Mouse (Mus musculus) hindbrain, embryonic 14.5 days (tissue): ENCODE data around the gene Abcf2. TPM values are rescaled to one million over a fixed set of nuclear protein-coding genes. Genes with fewer than 3 reads are reported as not detected.
A peak's percentile ranks its signal among the peaks of the same experiment; 100 is the strongest.

Experiments
- ATAC-seq: fragments of 200-750 bp; cut with Nextera tagmentation; 2 replicates; pipeline ENCODE4 v1.8.0; 2017; ENCODE audit warnings: moderate number of reproducible peaks, mild to moderate bottlenecking, moderate TSS enrichment, moderate library complexity; ENCODE audit not compliant: low FRiP score
- DNase-seq: peaks from one replicate; pipeline ENCODE4 v3.0.0-alpha.2; 2015; ENCODE audit warnings: low spot score
- H3K27ac ChIP-seq: fragments of 300-500 bp; sonication (generic); 2 replicates; pipeline ENCODE4 v1.5.1; 2014; ENCODE audit warnings: mild to moderate bottlenecking, moderate library complexity
- H3K27me3 ChIP-seq: fragments of 300-500 bp; sonication (generic); 2 replicates; pipeline ENCODE4 v1.6.1; 2014; ENCODE audit warnings: mild to moderate bottlenecking, low read length, mixed read lengths; ENCODE audit not compliant: control insufficient read depth, insufficient read depth
- H3K36me3 ChIP-seq: fragments of 300-500 bp; sonication (generic); replicated peaks from 2 replicates; pipeline ENCODE4 v1.6.1; 2014; ENCODE audit not compliant: control insufficient read depth, insufficient read depth
- H3K4me1 ChIP-seq: fragments of 300-500 bp; sonication (generic); replicated peaks from 2 replicates; pipeline ENCODE4 v1.6.1; 2014; ENCODE audit warnings: antibody characterized with exemption, low read length, mixed read lengths; ENCODE audit not compliant: control insufficient read depth, insufficient read depth
- H3K4me2 ChIP-seq: fragments of 300-500 bp; sonication (generic); replicated peaks from 2 replicates; pipeline ENCODE4 v1.6.1; 2014; ENCODE audit warnings: mild to moderate bottlenecking, moderate library complexity
- H3K4me3 ChIP-seq: fragments of 300-500 bp; sonication (generic); replicated peaks from 2 replicates; pipeline ENCODE4 v1.5.1; 2014; ENCODE audit warnings: mild to moderate bottlenecking, low read length
- H3K9ac ChIP-seq: fragments of 300-500 bp; sonication (generic); 2 replicates; pipeline ENCODE4 v1.6.1; 2014
- H3K9me3 ChIP-seq: fragments of 300-500 bp; sonication (generic); 2 replicates; pipeline ENCODE4 v1.6.1; 2016; ENCODE audit warnings: low read length; ENCODE audit not compliant: control insufficient read depth
- WGBS: fragments of 180-500 bp; shearing (Covaris S2); extraction: QIAGEN DNeasy Blood & Tissue Kit; methylation state at CpG from one replicate; pipeline ENCODE4 v1.1.7; 2014; 5-methylcytosine and 5-hydroxymethylcytosine counted together
- polyA plus RNA-seq: library from polyadenylated mRNA; unstranded; fragments of >200 nt; fragmentation: Nextera tagmentation; extraction: Ambion mirVana; gene quantifications from 2 replicates; pipeline ENCODE4 v1.2.1, GENCODE M21; 2014

The Abcf2 gene
- polyA plus RNA-seq, 1 experiment from 2014 or later, result 72.3 TPM

- Histone ChIP-seq H3K4me1 (peaks cover 14% of the 10 kb centered on the region), H3K9ac (no peak overlapping the region), H3K27me3 (no peaks in the 10 kb centered on the region), H3K27ac (no peak overlapping the region), H3K9me3 (no peaks in the 10 kb centered on the region), H3K4me2 (no peak overlapping the region), H3K36me3 (no peaks in the 10 kb centered on the region), H3K4me3 (no peak overlapping the region)
- DNase-seq (no peak), ATAC-seq (peak; percentile 26; the same call in 1 of the 2 replicates)
- WGBS, result 50% methylated on average over 6 of the region's 6 CpGs
Observed at GRCm38 (mm10) chr5:24615097-24615496, 37.8 kb upstream of the Abcf2 start.

GRCm38 (mm10) chr5:24612302-24612649, 35.0 kb upstream of the Abcf2 start:
- peak; percentile 22; the same call in 1 of the 2 replicates for ATAC-seq
- H3K4me2 ChIP-seq, result no peak overlapping the region
- peaks cover 14% of the 10 kb centered on the region for H3K4me1 ChIP-seq
- no peak for DNase-seq
- no peaks in the 10 kb centered on the region for H3K27me3 ChIP-seq
- H3K4me3 ChIP-seq, result no peak overlapping the region
- no peak overlapping the region for H3K27ac ChIP-seq
- no peak overlapping the region for H3K9ac ChIP-seq
- H3K9me3 ChIP-seq, result no peaks in the 10 kb centered on the region
- 71% methylated on average over 5 of the region's 5 CpGs for WGBS
- H3K36me3 ChIP-seq, result no peaks in the 10 kb centered on the region

- no peak overlapping the region for H3K4me3 ChIP-seq
- no peaks in the 10 kb centered on the region for H3K27me3 ChIP-seq
- H3K36me3 ChIP-seq, result no peaks in the 10 kb centered on the region
- WGBS, result 36% methylated on average over 7 of the region's 7 CpGs
- no peak overlapping the region for H3K4me2 ChIP-seq
- peak; percentile 52 for ATAC-seq
- H3K27ac ChIP-seq, result 0 out of 2 replicates have a peak overlapping the region, but pooled peaks have one; percentile 38
- H3K4me1 ChIP-seq, result peaks cover 19% of the 10 kb centered on the region
- H3K9me3 ChIP-seq, result no peaks in the 10 kb centered on the region
- H3K9ac ChIP-seq, result no peak overlapping the region
- no peak for DNase-seq
Observed at GRCm38 (mm10) chr5:24611366-24612301, 34.4 kb upstream of the Abcf2 start.

GRCm38 (mm10) chr5:24609388-24609787, 32.1 kb upstream of the Abcf2 start:
- Histone ChIP-seq H3K27me3 (no peaks in the 10 kb centered on the region), H3K4me1 (peaks cover 33% of the 10 kb centered on the region), H3K27ac (no peak overlapping the region), H3K9ac (no peak overlapping the region), H3K9me3 (no peaks in the 10 kb centered on the region), H3K4me3 (no peak overlapping the region), H3K36me3 (no peaks in the 10 kb centered on the region), H3K4me2 (no peak overlapping the region)
- DNase-seq (no peak), ATAC-seq (no peak)
- 57% methylated on average over 5 of the region's 5 CpGs for WGBS

GRCm38 (mm10) chr5:24605980-24606665, 28.9 kb upstream of the Abcf2 start:
- peaks cover 49% of the 10 kb centered on the region for H3K4me1 ChIP-seq
- no peak for DNase-seq

GRCm38 (mm10) chr5:24605321-24605979, 28.2 kb upstream of the Abcf2 start:
- DNase-seq (no peak), ATAC-seq (no peak)
- Histone ChIP-seq H3K4me1 (peaks cover 55% of the 10 kb centered on the region), H3K27me3 (no peaks in the 10 kb centered on the region), H3K4me2 (peak overlapping the region; percentile 95), H3K36me3 (no peaks in the 10 kb centered on the region), H3K4me3 (peak overlapping the region; percentile 52), H3K27ac (peak overlapping the region; percentile 97), H3K9me3 (no peaks in the 10 kb centered on the region), H3K9ac (peak overlapping the region; percentile 75)
- 4% methylated on average over 6 of the region's 6 CpGs for WGBS

More at GRCm38 (mm10) chr5:24605980-24606665, 28.9 kb upstream of the Abcf2 start:
- Histone ChIP-seq H3K27me3 (no peaks in the 10 kb centered on the region), H3K4me2 (peak overlapping the region; percentile 95), H3K36me3 (no peaks in the 10 kb centered on the region), H3K9ac (peak overlapping the region; percentile 75), H3K4me3 (peak overlapping the region; percentile 52), H3K27ac (peak overlapping the region; percentile 97), H3K9me3 (no peaks in the 10 kb centered on the region)
- WGBS, result 12% methylated on average over 14 of the region's 14 CpGs
- ATAC-seq, result no peak

- H3K4me2 ChIP-seq, result peak overlapping the region; percentile 95
- peak overlapping the region; percentile 52 for H3K4me3 ChIP-seq
- H3K9me3 ChIP-seq, result no peaks in the 10 kb centered on the region
- peak overlapping the region; percentile 75 for H3K9ac ChIP-seq
- ATAC-seq (peak; percentile 75), DNase-seq (peak; percentile 76)
- WGBS, result 0% methylated on average over 35 of the region's 46 CpGs
- H3K27ac ChIP-seq, result peak overlapping the region; percentile 97
- peaks cover 60% of the 10 kb centered on the region for H3K4me1 ChIP-seq
- no peaks in the 10 kb centered on the region for H3K36me3 ChIP-seq
- no peaks in the 10 kb centered on the region for H3K27me3 ChIP-seq
Observed at GRCm38 (mm10) chr5:24604656-24605100, 27.4 kb upstream of the Abcf2 start.

- H3K27ac ChIP-seq, result peak overlapping the region; percentile 97
- H3K4me1 ChIP-seq, result peaks cover 64% of the 10 kb centered on the region
- H3K36me3 ChIP-seq, result no peaks in the 10 kb centered on the region
- 17% methylated on average over 12 of the region's 12 CpGs for WGBS
- peak overlapping the region; percentile 75 for H3K9ac ChIP-seq
- H3K4me3 ChIP-seq, result peak overlapping the region; percentile 52
- DNase-seq (no peak), ATAC-seq (no peak)
- peak overlapping the region; percentile 95 for H3K4me2 ChIP-seq
- no peaks in the 10 kb centered on the region for H3K27me3 ChIP-seq
- no peaks in the 10 kb centered on the region for H3K9me3 ChIP-seq
Observed at GRCm38 (mm10) chr5:24604080-24604655, 26.9 kb upstream of the Abcf2 start.
